Mouse (Mus musculus) adipose tissue, adult 10 weeks (tissue): Measurements from ENCODE around the gene Hsdl1. TPM values are rescaled to one million over a fixed set of nuclear protein-coding genes. Genes with fewer than 3 reads are reported as not detected.

Source experiments
- polyA plus RNA-seq: library from polyadenylated mRNA; stranded (reverse); fragments of 350-450 nt; fragmentation: Illumina TruSeq; extraction: RNeasy Lipid Tissue Mini Kit (QIAGEN cat#74804); gene quantifications from one replicate; pipeline ENCODE4 v1.2.3, GENCODE M21; 2014; ENCODE audit warnings: low read depth, low replicate concordance

Hsdl1 gene
- 20.1 TPM for polyA plus RNA-seq

GRCm38 (mm10) chr8:119574437-119575365 is at the start of gene Hsdl1, which contains the start of gene Dnaaf1:
Gene Hsdl1, minus strand, starts transcription at chr8:119575183.
Gene Dnaaf1, plus strand, starts transcription at chr8:119575235.

GRCm38 (mm10) chr8:119612471-119612870 is 37.5 kb upstream of the Hsdl1 start, which contains the start of gene Adad2:
Gene Adad2, plus strand, starts transcription at chr8:119612747.

GRCm38 (mm10) chr8:119604996-119605395 is 30.0 kb upstream of the Hsdl1 start, which contains the start of gene Taf1c:
Gene Taf1c, minus strand, starts transcription at chr8:119605222.

GRCm38 (mm10) chr8:119558603-119559401 is 16.2 kb downstream of the Hsdl1 start, which contains the start of gene Mbtps1:
Gene Mbtps1, minus strand, starts transcription at chr8:119558735.

Other genes with a start within 250 kb of the Hsdl1 start
- gene Hsbp1, start 230.7 kb downstream of the Hsdl1 start, polyA plus RNA-seq = 164 TPM
- 20.8 TPM for gene Mlycd, start 180.3 kb downstream of the Hsdl1 start, polyA plus RNA-seq
- gene Osgin1, start 141.1 kb downstream of the Hsdl1 start, polyA plus RNA-seq = 17.2 TPM
- gene Necab2, start 128.5 kb downstream of the Hsdl1 start, polyA plus RNA-seq = 1.3 TPM
- gene Slc38a8, start 73.5 kb downstream of the Hsdl1 start, polyA plus RNA-seq = 0.15 TPM
- 84.9 TPM for gene Mbtps1, start 16.4 kb downstream of the Hsdl1 start, polyA plus RNA-seq
- 10.7 TPM for gene Dnaaf1, start 52 bp upstream of the Hsdl1 start, polyA plus RNA-seq
- 6.7 TPM for gene Taf1c, start 30.0 kb upstream of the Hsdl1 start, polyA plus RNA-seq
- 0.41 TPM for gene Adad2, start 37.6 kb upstream of the Hsdl1 start, polyA plus RNA-seq
- 3.2 TPM for gene Kcng4, start 60.5 kb upstream of the Hsdl1 start, polyA plus RNA-seq
- gene Wfdc1, start 91.2 kb upstream of the Hsdl1 start, polyA plus RNA-seq = 26.7 TPM
- gene Atp2c2, start 124.8 kb upstream of the Hsdl1 start, polyA plus RNA-seq = 0.38 TPM
- 10.6 TPM for gene Tldc1, start 203.2 kb upstream of the Hsdl1 start, polyA plus RNA-seq